Mouse (Mus musculus): Measurements from ENCODE around the gene Tal1. TPM values are rescaled to one million over a fixed set of nuclear protein-coding genes. Genes with fewer than 3 reads are reported as not detected.
A peak's percentile ranks its signal among the peaks of the same experiment; 100 is the strongest.

The Tal1 gene
- total RNA-seq, 1 experiment = 0.40 TPM

GRCm38 (mm10) chr4:115056921-115057673, 871 bp downstream of the Tal1 start:
- Histone ChIP-seq H3K36me3 (ENCODE audit: control insufficient read depth, insufficient read depth, low read length, poor library complexity, severe bottlenecking) (no peaks in the 10 kb centered on the region), H3K4me1 (ENCODE audit: control insufficient read depth in 2 of 2, insufficient read depth in 2 of 2, low read length in 2 of 2, poor library complexity in 1 of 2) (peaks cover 0 to 12% of the 10 kb centered on the region in 2 experiments; a peak in 2 of 4 replicates), H3K9me3 (ENCODE audit: control insufficient read depth, insufficient read depth, low read depth, low read length) (no peaks in the 10 kb centered on the region), H3K9ac (ENCODE audit: insufficient read depth, low read depth, low read length, poor library complexity, severe bottlenecking) (peak overlapping the region; percentile 39; the same call in 1 of the 2 replicates), H3K4me3 (ENCODE audit: insufficient read depth in 1 of 2, low read depth in 1 of 2, low read length in 2 of 2, poor library complexity in 1 of 2, severe bottlenecking in 1 of 2) (peak overlapping the region; percentile 57 to 59), H3K27ac (ENCODE audit: insufficient read depth, low read depth, low read length, poor library complexity, severe bottlenecking) (no peak overlapping the region)
- no peak for DNase-seq (ENCODE audit: low read depth, low spot score)
- in situ Hi-C loops (cut with MboI; ENCODE audit: low sequenced_read_pairs in 2 of 2, unreplicated experiment in 2 of 2) = loop anchor here (5.0 to 25.0 kb wide), 3 partner anchors 145 to 880 kb away; partner anchors contain the start of genes Dmbx1 (in 2 of the 2) and Foxd2 (in 1 of the 2)
- no peak for TF ChIP-seq ZNF384 (IDR thresholded peaks at IDR 0.05; ENCODE audit: low read depth, low read length)
- no peak for TF ChIP-seq ZC3H11A (IDR thresholded peaks at IDR 0.05; ENCODE audit: borderline replicate concordance, low read depth, low read length)
- TF ChIP-seq MAFK (IDR thresholded peaks at IDR 0.05; ENCODE audit: insufficient read depth, low read depth, low read length) = no peak
- no peak for TF ChIP-seq CHD2 (IDR thresholded peaks at IDR 0.05; ENCODE audit: low read depth, low read length)
- no peak for TF ChIP-seq HCFC1 (IDR thresholded peaks at IDR 0.05; ENCODE audit: borderline replicate concordance, insufficient read depth, low read length)

- Histone ChIP-seq H3K9ac (ENCODE audit: insufficient read depth, low read depth, low read length, poor library complexity, severe bottlenecking) (no peak overlapping the region), H3K36me3 (ENCODE audit: control insufficient read depth, insufficient read depth, low read length, poor library complexity, severe bottlenecking) (no peaks in the 10 kb centered on the region), H3K4me1 (ENCODE audit: control insufficient read depth in 2 of 2, insufficient read depth in 2 of 2, low read length in 2 of 2, poor library complexity in 1 of 2) (peaks cover 0 to 12% of the 10 kb centered on the region in 2 experiments; a peak in 2 of 4 replicates), H3K4me3 (ENCODE audit: insufficient read depth in 1 of 2, low read depth in 1 of 2, low read length in 2 of 2, poor library complexity in 1 of 2, severe bottlenecking in 1 of 2) (peak overlapping the region in 1 of 2 experiments; percentile 59; a peak in 1 of 4 replicates), H3K9me3 (ENCODE audit: control insufficient read depth, insufficient read depth, low read depth, low read length) (no peaks in the 10 kb centered on the region), H3K27ac (ENCODE audit: insufficient read depth, low read depth, low read length, poor library complexity, severe bottlenecking) (no peak overlapping the region)
- no peak for TF ChIP-seq ZC3H11A (IDR thresholded peaks at IDR 0.05; ENCODE audit: borderline replicate concordance, low read depth, low read length)
- TF ChIP-seq MAFK (IDR thresholded peaks at IDR 0.05; ENCODE audit: insufficient read depth, low read depth, low read length) = no peak
- no peak for TF ChIP-seq HCFC1 (IDR thresholded peaks at IDR 0.05; ENCODE audit: borderline replicate concordance, insufficient read depth, low read length)
- TF ChIP-seq CHD2 (IDR thresholded peaks at IDR 0.05; ENCODE audit: low read depth, low read length) = no peak
- TF ChIP-seq ZNF384 (IDR thresholded peaks at IDR 0.05; ENCODE audit: low read depth, low read length) = no peak
- in situ Hi-C loops (cut with MboI; ENCODE audit: low sequenced_read_pairs in 2 of 2, unreplicated experiment in 2 of 2) = loop anchor here (5.0 to 25.0 kb wide), 3 partner anchors 145 to 880 kb away; partner anchors contain the start of genes Dmbx1 (in 2 of the 2) and Foxd2 (in 1 of the 2)
- no peak for DNase-seq (ENCODE audit: low read depth, low spot score)
These were observed 1.6 kb downstream of the Tal1 start for GRCm38 (mm10) chr4:115057674-115058316.

- no peak overlapping the region for H3K4me3 ChIP-seq (ENCODE audit: insufficient read depth in 1 of 2, low read depth in 1 of 2, low read length in 2 of 2, poor library complexity in 1 of 2, severe bottlenecking in 1 of 2)
- H3K9ac ChIP-seq (ENCODE audit: insufficient read depth, low read depth, low read length, poor library complexity, severe bottlenecking) = no peak overlapping the region
- no peaks in the 10 kb centered on the region for H3K36me3 ChIP-seq (ENCODE audit: control insufficient read depth, insufficient read depth, low read length, poor library complexity, severe bottlenecking)
- no peaks in the 10 kb centered on the region for H3K9me3 ChIP-seq (ENCODE audit: control insufficient read depth, insufficient read depth, low read depth, low read length)
- H3K27ac ChIP-seq (ENCODE audit: insufficient read depth, low read depth, low read length, poor library complexity, severe bottlenecking) = no peak overlapping the region
- in situ Hi-C loops (cut with MboI; ENCODE audit: low sequenced_read_pairs in 2 of 2, unreplicated experiment in 2 of 2) = loop anchor here (5.0 to 25.0 kb wide), 3 partner anchors 146 to 879 kb away; partner anchors contain the start of genes Dmbx1 (in 2 of the 2) and Foxd2 (in 1 of the 2)
- peaks cover 0 to 12% of the 10 kb centered on the region in 2 experiments; a peak in 2 of 4 replicates for H3K4me1 ChIP-seq (ENCODE audit: control insufficient read depth in 2 of 2, insufficient read depth in 2 of 2, low read length in 2 of 2, poor library complexity in 1 of 2)
- DNase-seq (ENCODE audit: low read depth, low spot score) = no peak
- TF ChIP-seq HCFC1 (IDR thresholded peaks at IDR 0.05; ENCODE audit: borderline replicate concordance, insufficient read depth, low read length) = no peak
- no peak for TF ChIP-seq CHD2 (IDR thresholded peaks at IDR 0.05; ENCODE audit: low read depth, low read length)
- no peak for TF ChIP-seq MAFK (IDR thresholded peaks at IDR 0.05; ENCODE audit: insufficient read depth, low read depth, low read length)
- no peak for TF ChIP-seq ZNF384 (IDR thresholded peaks at IDR 0.05; ENCODE audit: low read depth, low read length)
- TF ChIP-seq ZC3H11A (IDR thresholded peaks at IDR 0.05; ENCODE audit: borderline replicate concordance, low read depth, low read length) = no peak
These were observed 2.1 kb downstream of the Tal1 start for GRCm38 (mm10) chr4:115058317-115058761.

- DNase-seq (ENCODE audit: low read depth, low spot score) = no peak
- H3K4me1 ChIP-seq (ENCODE audit: control insufficient read depth in 2 of 2, insufficient read depth in 2 of 2, low read length in 2 of 2, poor library complexity in 1 of 2) = peaks cover 0 to 18% of the 10 kb centered on the region in 2 experiments; a peak in 2 of 4 replicates
- in situ Hi-C loops (cut with MboI; ENCODE audit: low sequenced_read_pairs in 2 of 2, unreplicated experiment in 2 of 2) = loop anchor here (5.0 to 25.0 kb wide), 3 partner anchors 147 to 878 kb away; partner anchors contain the start of genes Dmbx1 (in 2 of the 2) and Foxd2 (in 1 of the 2)
These were observed 2.8 kb downstream of the Tal1 start for GRCm38 (mm10) chr4:115058871-115059590.

More at GRCm38 (mm10) chr4:115058871-115059590, 2.8 kb downstream of the Tal1 start:
- Histone ChIP-seq H3K4me3 (ENCODE audit: insufficient read depth in 1 of 2, low read depth in 1 of 2, low read length in 2 of 2, poor library complexity in 1 of 2, severe bottlenecking in 1 of 2) (peak overlapping the region; percentile 11 to 20; a peak in 1 of 4 replicates), H3K36me3 (ENCODE audit: control insufficient read depth, insufficient read depth, low read length, poor library complexity, severe bottlenecking) (no peaks in the 10 kb centered on the region), H3K9ac (ENCODE audit: insufficient read depth, low read depth, low read length, poor library complexity, severe bottlenecking) (no peak overlapping the region), H3K27ac (ENCODE audit: insufficient read depth, low read depth, low read length, poor library complexity, severe bottlenecking) (no peak overlapping the region), H3K9me3 (ENCODE audit: control insufficient read depth, insufficient read depth, low read depth, low read length) (no peaks in the 10 kb centered on the region)
- TF ChIP-seq CHD2 (IDR thresholded peaks at IDR 0.05; ENCODE audit: low read depth, low read length) (no peak), ZC3H11A (IDR thresholded peaks at IDR 0.05; ENCODE audit: borderline replicate concordance, low read depth, low read length) (no peak), ZNF384 (IDR thresholded peaks at IDR 0.05; ENCODE audit: low read depth, low read length) (no peak), MAFK (IDR thresholded peaks at IDR 0.05; ENCODE audit: insufficient read depth, low read depth, low read length) (no peak), HCFC1 (IDR thresholded peaks at IDR 0.05; ENCODE audit: borderline replicate concordance, insufficient read depth, low read length) (no peak)

Measured in ES-E14 (cell line).